Mouse (Mus musculus) embryonic facial prominence, embryonic 13.5 days (tissue): ENCODE data around the gene Plekho1. TPM values are rescaled to one million over a fixed set of nuclear protein-coding genes. Genes with fewer than 3 reads are reported as not detected.

ENCODE experiments used
- ATAC-seq: fragments of 200-750 bp; cut with Nextera tagmentation; 2 replicates; pipeline ENCODE4 v1.8.0; 2017; ENCODE audit warnings: low read depth; ENCODE audit not compliant: insufficient number of reproducible peaks, insufficient read depth, low FRiP score, low TSS enrichment
- H3K27ac ChIP-seq: fragments of 300-500 bp; sonication (generic); 2 replicates; pipeline ENCODE4 v1.5.1; 2015; ENCODE audit warnings: moderate library complexity, mild to moderate bottlenecking, inconsistent platforms
- H3K27me3 ChIP-seq: fragments of 300-500 bp; sonication (generic); 2 replicates; pipeline ENCODE4 v1.6.1; 2015; ENCODE audit warnings: mild to moderate bottlenecking, inconsistent platforms
- H3K36me3 ChIP-seq: fragments of 300-500 bp; sonication (generic); 2 replicates; pipeline ENCODE4 v1.6.1; 2015; ENCODE audit warnings: mild to moderate bottlenecking, inconsistent platforms
- H3K4me1 ChIP-seq: fragments of 300-500 bp; sonication (generic); 2 replicates; pipeline ENCODE4 v1.6.1; 2015; ENCODE audit warnings: inconsistent platforms
- H3K4me2 ChIP-seq: fragments of 300-500 bp; sonication (generic); 2 replicates; pipeline ENCODE4 v1.6.1; 2015; ENCODE audit warnings: moderate library complexity, mild to moderate bottlenecking, inconsistent platforms
- H3K4me3 ChIP-seq: fragments of 300-500 bp; sonication (generic); 2 replicates; pipeline ENCODE4 v1.5.1; 2015; ENCODE audit warnings: mild to moderate bottlenecking, inconsistent platforms
- H3K9ac ChIP-seq: fragments of 300-500 bp; sonication (generic); 2 replicates; pipeline ENCODE4 v1.6.1; 2015; ENCODE audit warnings: mild to moderate bottlenecking, inconsistent platforms
- H3K9me3 ChIP-seq: fragments of 300-500 bp; sonication (generic); 2 replicates; pipeline ENCODE4 v1.6.1; 2016; ENCODE audit warnings: inconsistent platforms
- WGBS: fragments of 180-500 bp; shearing (Covaris S2); methylation state at CpG from one replicate; pipeline ENCODE4 v1.1.7; 2015; ENCODE audit warnings: mixed read lengths; 5-methylcytosine and 5-hydroxymethylcytosine counted together
- polyA plus RNA-seq: library from polyadenylated mRNA; unstranded; fragments of >200 nt; fragmentation: Nextera tagmentation; extraction: Ambion mirVana; gene quantifications from 2 replicates; pipeline ENCODE4 v1.2.1, GENCODE M21; 2015

Gene Plekho1
- polyA plus RNA-seq, 1 experiment from 2014 or later, result 47.7 TPM

DNA sequence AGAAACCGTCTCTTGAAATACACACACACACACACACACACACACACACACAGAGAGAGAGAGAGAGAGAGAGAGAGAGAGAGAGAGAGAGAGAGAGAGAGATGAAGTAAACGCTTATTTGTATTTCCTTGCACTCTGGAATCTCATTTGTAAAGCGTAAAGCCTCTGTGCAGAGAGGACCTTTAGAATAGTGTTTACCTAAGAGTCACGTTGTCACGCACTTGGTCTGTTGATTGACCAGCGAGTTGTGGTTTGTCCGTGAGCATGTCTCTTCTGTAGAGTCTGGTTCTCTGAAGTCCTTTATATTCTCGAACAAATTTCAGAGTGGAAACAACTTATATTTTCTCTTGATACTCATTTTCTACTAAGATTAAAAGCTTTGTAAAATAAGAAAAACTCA is 51.1 kb downstream of the Plekho1 start:
- no peaks in the 10 kb centered on the region for H3K27me3 ChIP-seq
- no peaks in the 10 kb centered on the region for H3K9me3 ChIP-seq
- H3K4me1 ChIP-seq, result no peaks in the 10 kb centered on the region
- H3K4me3 ChIP-seq, result no peak overlapping the region
- ATAC-seq, result no peak
- no peak overlapping the region for H3K9ac ChIP-seq
- peaks cover 70% of the 10 kb centered on the region for H3K36me3 ChIP-seq
- no peak overlapping the region for H3K27ac ChIP-seq
- WGBS, result 91% methylated on average over 8 of the region's 8 CpGs
- no peak overlapping the region for H3K4me2 ChIP-seq

DNA sequence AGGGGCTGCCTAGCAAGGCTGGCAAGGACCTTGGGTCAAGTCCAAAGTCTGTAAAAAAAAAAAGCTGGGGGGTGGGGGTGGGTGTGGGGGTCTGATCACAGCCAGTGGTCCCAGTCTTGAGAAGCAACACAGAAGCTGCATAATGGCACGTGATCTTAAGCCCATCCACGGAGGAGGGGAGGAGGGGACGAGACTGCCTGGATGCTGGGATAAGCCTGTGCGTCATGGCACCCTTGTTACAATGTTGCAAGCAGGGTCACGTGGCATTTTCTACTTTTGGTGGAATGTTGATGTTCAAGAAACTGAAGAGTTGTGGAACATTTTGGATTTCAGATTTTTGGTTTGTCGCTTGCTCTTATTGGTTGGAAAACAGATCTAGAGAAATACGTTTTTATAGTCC is 52.6 kb downstream of the Plekho1 start:
- H3K27ac ChIP-seq, result no peak overlapping the region
- no peaks in the 10 kb centered on the region for H3K27me3 ChIP-seq
- no peaks in the 10 kb centered on the region for H3K4me1 ChIP-seq
- no peak overlapping the region for H3K4me3 ChIP-seq
- no peak overlapping the region for H3K4me2 ChIP-seq
- H3K9me3 ChIP-seq, result no peaks in the 10 kb centered on the region
- H3K9ac ChIP-seq, result no peak overlapping the region
- H3K36me3 ChIP-seq, result peaks cover 82% of the 10 kb centered on the region
- 92% methylated on average over 7 of the region's 7 CpGs for WGBS
- no peak for ATAC-seq

DNA sequence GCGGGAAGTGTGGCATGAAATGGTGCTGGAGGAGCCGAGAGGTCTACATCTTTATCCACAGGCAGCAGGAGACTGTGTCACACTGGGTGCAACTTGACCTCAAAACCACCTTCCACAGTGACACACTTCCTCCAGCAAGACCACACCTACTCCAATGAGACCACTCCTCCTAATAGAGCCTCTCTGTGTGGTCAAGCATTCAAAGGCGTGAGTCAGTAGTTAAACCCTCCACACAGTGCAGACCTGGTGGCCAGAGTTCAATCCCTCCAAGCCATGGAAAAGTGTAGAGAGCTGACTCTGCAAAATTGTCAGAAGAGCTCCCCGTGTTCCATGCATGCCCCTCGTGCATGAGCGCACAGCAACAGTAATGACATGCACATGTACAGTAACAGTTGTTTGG is 53.1 kb downstream of the Plekho1 start:
- H3K9me3 ChIP-seq, result no peaks in the 10 kb centered on the region
- no peak overlapping the region for H3K27ac ChIP-seq
- H3K36me3 ChIP-seq, result peaks cover 87% of the 10 kb centered on the region
- H3K4me2 ChIP-seq, result no peak overlapping the region
- WGBS, result 79% methylated on average over 6 of the region's 6 CpGs
- no peak for ATAC-seq
- H3K9ac ChIP-seq, result no peak overlapping the region
- no peak overlapping the region for H3K4me3 ChIP-seq
- no peaks in the 10 kb centered on the region for H3K4me1 ChIP-seq
- H3K27me3 ChIP-seq, result no peaks in the 10 kb centered on the region

DNA sequence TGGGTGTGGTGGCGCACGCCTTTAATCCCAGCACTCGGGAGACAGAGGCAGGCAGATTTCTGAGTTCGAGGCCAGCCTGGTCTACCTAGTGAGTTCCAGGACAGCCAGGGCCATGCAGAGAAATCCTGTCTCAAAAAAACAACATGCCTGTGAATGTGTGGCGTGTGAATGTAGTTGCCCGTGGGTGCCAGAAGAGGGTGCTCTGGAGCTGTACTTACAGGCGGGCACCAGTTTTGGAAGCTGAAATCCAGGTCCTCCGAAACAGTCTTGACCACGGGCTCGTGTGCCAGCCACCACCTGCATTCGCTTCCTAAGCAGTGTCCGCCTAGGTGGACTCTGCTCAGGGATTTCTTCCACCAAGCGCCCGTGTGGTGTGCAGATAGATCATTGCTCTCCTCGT is 57.0 kb downstream of the Plekho1 start:
- Histone ChIP-seq H3K27ac (no peak overlapping the region), H3K36me3 (peaks cover 91% of the 10 kb centered on the region)
- 93% methylated on average over 15 of the region's 15 CpGs for WGBS

More for the DNA sequence above, 57.0 kb downstream of the Plekho1 start:
- Histone ChIP-seq H3K27me3 (no peaks in the 10 kb centered on the region), H3K9me3 (no peaks in the 10 kb centered on the region), H3K4me3 (no peak overlapping the region), H3K9ac (no peak overlapping the region), H3K4me1 (no peaks in the 10 kb centered on the region), H3K4me2 (no peak overlapping the region)
- no peak for ATAC-seq

Other genes with a start within 250 kb of the Plekho1 start
- gene Tars2, start 235.8 kb downstream of the Plekho1 start, polyA plus RNA-seq, result 47.3 and 47.9 TPM in 2 replicates
- gene Rprd2, start 177.1 kb downstream of the Plekho1 start, polyA plus RNA-seq, result 25.4 and 28.3 TPM in 2 replicates
- 52.6 and 60.9 TPM in 2 replicates for gene Prpf3, start 140.1 kb downstream of the Plekho1 start, polyA plus RNA-seq
- gene Mrps21, start 124.5 kb downstream of the Plekho1 start, polyA plus RNA-seq, result 295 and 350 TPM in 2 replicates
- 7.0 and 7.8 TPM in 2 replicates for gene Ciart, start 113.8 kb downstream of the Plekho1 start, polyA plus RNA-seq
- 17.9 and 18.6 TPM in 2 replicates for gene BC028528, start 104.0 kb downstream of the Plekho1 start, polyA plus RNA-seq
- gene Aph1a, start 102.0 kb downstream of the Plekho1 start, polyA plus RNA-seq, result 29.6 and 32.3 TPM in 2 replicates
- gene Car14, start 91.3 kb downstream of the Plekho1 start, polyA plus RNA-seq, result 14.5 and 16.6 TPM in 2 replicates
- 241 and 251 TPM in 2 replicates for gene Anp32e, start 66.8 kb downstream of the Plekho1 start, polyA plus RNA-seq
- gene Vps45, start 62.5 kb upstream of the Plekho1 start, polyA plus RNA-seq, result 41.1 and 55.4 TPM in 2 replicates
- gene Otud7b, start 108.5 kb upstream of the Plekho1 start, polyA plus RNA-seq, result 20.8 and 23.8 TPM in 2 replicates
- 37.3 and 38.2 TPM in 2 replicates for gene Mtmr11, start 166.0 kb upstream of the Plekho1 start, polyA plus RNA-seq
- gene Sf3b4, start 176.3 kb upstream of the Plekho1 start, polyA plus RNA-seq, result 163 and 184 TPM in 2 replicates
- 7.6 and 8.7 TPM in 2 replicates for gene Sv2a, start 185.2 kb upstream of the Plekho1 start, polyA plus RNA-seq
- 46.6 and 55.0 TPM in 2 replicates for gene Bola1, start 223.7 kb upstream of the Plekho1 start, polyA plus RNA-seq
- gene Hist2h2ab, start 223.9 kb upstream of the Plekho1 start, polyA plus RNA-seq, result 1.7 TPM in 1 of 2 replicates, not detected in the other
- 13.2 and 14.1 TPM in 2 replicates for gene Hist2h2ac, start 224.9 kb upstream of the Plekho1 start, polyA plus RNA-seq
- gene Hist2h2be, start 225.1 kb upstream of the Plekho1 start, polyA plus RNA-seq, result 8.7 and 12.0 TPM in 2 replicates
- 6.4 and 10.0 TPM in 2 replicates for gene Hist2h3c2, start 243.1 kb upstream of the Plekho1 start, polyA plus RNA-seq
- 52.8 and 67.0 TPM in 2 replicates for gene Hist2h2aa2, start 244.3 kb upstream of the Plekho1 start, polyA plus RNA-seq
- gene Hist2h2aa1, start 249.5 kb upstream of the Plekho1 start, polyA plus RNA-seq, result 14.9 and 20.9 TPM in 2 replicates